Mouse (Mus musculus) kidney, adult 2 months (tissue): ENCODE results near the gene Ptp4a2. TPM values are rescaled to one million over a fixed set of nuclear protein-coding genes. Genes with fewer than 3 reads are reported as not detected.
A peak's percentile ranks its signal among the peaks of the same experiment; 100 is the strongest.

Experiments used
- DNase-seq: peaks from one replicate; pipeline ENCODE4 v3.0.0; 2021
- H3K27ac ChIP-seq: fragments of 200-500 bp; 2 replicates; pipeline ENCODE4 v1.5.1; 2012; ENCODE audit warnings: low read depth, low read length, control low read depth, inconsistent platforms; ENCODE audit not compliant: insufficient read depth
- H3K27me3 ChIP-seq: fragments of 200-500 bp; replicated peaks from 2 replicates; pipeline ENCODE4 v1.6.1; 2012; ENCODE audit warnings: mild to moderate bottlenecking, moderate library complexity, low read length, inconsistent platforms; ENCODE audit not compliant: control insufficient read depth, insufficient read depth
- H3K36me3 ChIP-seq: fragments of 200-500 bp; 2 replicates; pipeline ENCODE4 v1.6.1; 2012; ENCODE audit warnings: mild to moderate bottlenecking, moderate library complexity, low read length, inconsistent platforms; ENCODE audit not compliant: control insufficient read depth, insufficient read depth
- H3K4me1 ChIP-seq: fragments of 200-500 bp; 2 replicates; pipeline ENCODE4 v1.6.1; 2011; ENCODE audit warnings: low read length; ENCODE audit not compliant: control insufficient read depth, insufficient read depth
- H3K4me3 ChIP-seq: fragments of 200-500 bp; 2 replicates; pipeline ENCODE4 v1.5.1; 2011; ENCODE audit warnings: mild to moderate bottlenecking, low read depth, low read length, control low read depth; ENCODE audit not compliant: insufficient read depth
- CTCF ChIP-seq: fragments of 200-500 bp; conservative IDR thresholded peaks from 2 replicates; pipeline ENCODE4 v1.5.1; 2011; ENCODE audit warnings: low read depth, mild to moderate bottlenecking, control low read depth, low read length, moderate library complexity, mixed read lengths; ENCODE audit not compliant: insufficient read depth, insufficient read length
- POLR2A ChIP-seq: fragments of 200-500 bp; IDR thresholded peaks from one replicate; pipeline ENCODE4 v1.6.1; 2011; ENCODE audit warnings: low read depth, low read length, control low read depth
- WGBS: fragments of 180-500 bp; shearing (Covaris S2); methylation state at CpG from one replicate; pipeline ENCODE4 v1.1.7; 2018; 5-methylcytosine and 5-hydroxymethylcytosine counted together
- polyA plus RNA-seq: library from polyadenylated mRNA; depleted of rRNA; stranded (reverse); fragments of >200 nt; gene quantifications from 2 replicates; pipeline ENCODE4 v1.2.3, GENCODE M21; 2012

Ptp4a2 gene
- polyA plus RNA-seq, 1 experiment: 41.5 TPM

- no peak overlapping the region for H3K4me3 ChIP-seq
- WGBS: 48% methylated on average over 6 of the region's 6 CpGs
- H3K4me1 ChIP-seq: peaks cover 6% of the 10 kb centered on the region; the same call in 1 of the 2 replicates
- DNase-seq: peak; percentile 67
- no peak overlapping the region for H3K27ac ChIP-seq
- no peaks in the 10 kb centered on the region for H3K27me3 ChIP-seq
- TF ChIP-seq POLR2A (no peak), CTCF (no peak)
- no peaks in the 10 kb centered on the region for H3K36me3 ChIP-seq
These were observed 59.5 kb downstream of the Ptp4a2 start for GRCm38 (mm10) chr4:129870483-129870882.

- H3K4me1 ChIP-seq: peaks cover 6% of the 10 kb centered on the region; the same call in 1 of the 2 replicates
- no peaks in the 10 kb centered on the region for H3K36me3 ChIP-seq
- no peak for DNase-seq
- TF ChIP-seq CTCF (no peak), POLR2A (no peak)
- no peaks in the 10 kb centered on the region for H3K27me3 ChIP-seq
- H3K4me3 ChIP-seq: no peak overlapping the region
- 92% methylated on average over 9 of the region's 9 CpGs for WGBS
- no peak overlapping the region for H3K27ac ChIP-seq
These were observed 61.4 kb downstream of the Ptp4a2 start for GRCm38 (mm10) chr4:129872376-129872922.

DNA sequence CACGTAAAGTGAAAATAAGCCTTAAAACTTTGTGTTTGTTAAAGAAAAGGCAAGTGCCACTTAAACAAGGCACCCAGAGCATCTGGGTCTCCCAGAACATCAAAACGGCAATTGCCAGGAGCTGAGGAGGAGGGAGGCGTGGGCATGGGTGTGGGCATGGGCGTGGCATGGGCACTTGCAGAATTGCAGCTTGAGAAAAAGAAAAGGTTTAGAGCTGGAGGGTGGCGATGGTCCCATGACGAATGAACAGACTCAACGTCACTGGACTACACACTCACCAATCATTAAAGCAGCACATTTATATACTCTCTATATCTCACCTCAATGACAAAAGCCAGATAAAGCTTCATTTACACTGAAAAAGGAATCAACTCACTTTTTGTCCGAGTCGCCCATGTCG, 63.8 kb downstream of the Ptp4a2 start:
- Histone ChIP-seq H3K4me1 (peaks cover 10% of the 10 kb centered on the region; the same call in 1 of the 2 replicates), H3K27ac (no peak overlapping the region), H3K4me3 (no peak overlapping the region), H3K27me3 (no peaks in the 10 kb centered on the region), H3K36me3 (no peaks in the 10 kb centered on the region)
- no peak for TF ChIP-seq POLR2A
- TF ChIP-seq CTCF: no peak
- 86% methylated on average over 10 of the region's 10 CpGs for WGBS
- no peak for DNase-seq

DNA sequence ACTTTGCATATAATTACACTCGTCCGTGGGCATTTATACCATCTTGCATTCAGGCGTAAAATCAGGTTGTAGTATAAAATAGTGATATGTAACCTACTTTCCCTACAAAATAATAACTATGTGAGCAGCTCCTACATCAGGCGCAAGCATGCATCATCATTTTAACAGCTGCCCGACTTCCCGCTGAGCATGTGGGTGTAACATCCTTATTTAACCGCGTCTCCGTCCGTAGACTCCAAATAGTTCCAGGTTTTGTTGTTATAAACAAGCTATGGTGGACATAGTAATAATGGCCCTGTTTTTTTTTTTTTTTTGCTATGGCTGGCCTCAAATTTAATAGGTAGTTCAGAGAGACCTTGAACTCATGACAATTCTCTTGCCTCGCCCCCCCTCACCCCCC, 64.4 kb downstream of the Ptp4a2 start:
- DNase-seq: no peak
- Histone ChIP-seq H3K27ac (no peak overlapping the region), H3K4me1 (peaks cover 10% of the 10 kb centered on the region; the same call in 1 of the 2 replicates), H3K4me3 (no peak overlapping the region), H3K36me3 (no peaks in the 10 kb centered on the region), H3K27me3 (no peaks in the 10 kb centered on the region)
- WGBS: 71% methylated on average over 11 of the region's 11 CpGs
- TF ChIP-seq POLR2A: no peak
- no peak for TF ChIP-seq CTCF

DNA sequence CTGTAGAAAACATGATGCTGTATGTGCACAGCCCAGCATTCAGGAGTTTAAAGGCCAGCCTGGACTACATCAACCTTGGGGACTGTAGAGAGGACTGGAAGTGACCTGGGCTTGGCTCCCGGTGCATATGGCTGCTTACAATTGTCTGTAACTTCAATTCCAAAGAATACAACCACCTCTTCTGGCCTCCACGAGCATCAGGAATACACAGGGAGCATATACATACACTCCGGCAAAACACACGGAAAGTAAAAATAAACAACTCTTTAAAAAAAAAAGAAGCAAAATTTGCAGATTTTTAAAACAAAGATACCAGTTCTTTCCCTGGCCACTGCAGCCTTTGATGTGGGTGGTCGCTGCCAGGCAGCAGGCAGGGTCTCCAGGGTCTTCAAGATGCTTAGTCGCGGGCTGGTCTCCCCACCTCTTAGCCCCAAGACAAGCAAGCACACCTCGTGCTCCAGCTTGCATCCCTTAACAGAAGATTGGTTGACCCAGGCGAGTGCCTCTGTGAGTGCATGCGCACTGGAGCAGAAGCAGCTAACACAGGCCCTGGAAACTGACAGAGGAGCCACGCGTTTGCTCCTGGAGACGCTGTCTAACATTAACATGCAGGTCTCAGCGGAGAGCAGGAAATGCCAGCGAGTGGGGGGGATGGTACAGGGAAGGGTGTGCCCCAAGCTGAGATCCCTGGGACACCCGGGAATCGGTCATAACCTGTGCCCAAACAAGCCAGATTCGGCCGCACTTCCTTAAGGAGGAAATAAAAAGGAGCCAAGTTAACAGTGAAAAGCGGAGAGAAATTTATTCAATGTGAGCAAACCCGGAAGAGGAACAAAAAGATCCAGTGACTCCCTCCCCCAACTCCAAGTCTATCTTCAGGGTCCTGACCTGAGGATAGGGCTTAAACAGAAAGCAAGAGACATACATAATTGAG, 66.1 kb downstream of the Ptp4a2 start:
- Histone ChIP-seq H3K27me3 (no peaks in the 10 kb centered on the region), H3K27ac (peak overlapping the region; percentile 84), H3K36me3 (no peaks in the 10 kb centered on the region), H3K4me1 (peaks cover 4% of the 10 kb centered on the region; the same call in 1 of the 2 replicates), H3K4me3 (peak overlapping the region; percentile 14; the same call in 1 of the 2 replicates)
- WGBS: 13% methylated on average over 21 of the region's 21 CpGs
- peak; percentile 94 for DNase-seq
- TF ChIP-seq POLR2A (no peak), CTCF (no peak)

DNA sequence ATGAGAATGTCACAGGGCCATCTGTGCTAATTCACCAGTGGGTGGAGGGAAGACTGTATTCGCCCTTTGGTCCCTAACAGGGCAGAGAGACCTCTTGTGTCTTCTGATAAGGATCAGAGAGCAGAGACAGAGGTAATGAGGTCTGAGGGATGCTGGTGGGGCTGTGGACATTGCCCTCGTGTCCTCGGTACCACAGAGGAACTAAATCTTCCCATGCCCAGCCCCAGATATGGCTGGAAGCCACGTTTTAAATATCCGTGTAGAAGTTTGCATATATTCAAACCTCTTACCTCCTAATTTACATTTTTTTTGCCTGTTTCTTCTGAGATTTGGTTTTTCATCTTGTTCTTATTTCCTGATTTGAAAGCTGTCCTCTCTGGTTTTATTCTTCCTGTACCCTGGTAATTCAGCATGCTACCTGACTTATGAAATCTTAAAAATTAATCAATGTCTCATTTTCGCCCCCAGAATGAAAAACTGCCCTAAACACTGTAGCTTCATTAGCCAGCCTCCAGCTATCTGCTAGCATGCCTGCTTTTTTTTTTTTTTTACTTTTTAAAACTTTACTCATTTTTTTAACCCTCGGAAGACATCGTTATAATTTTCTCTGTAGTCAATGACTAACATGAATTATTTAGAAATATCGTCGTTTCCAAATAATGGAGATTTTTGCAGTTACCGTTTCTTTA, 67.1 kb downstream of the Ptp4a2 start:
- peak; percentile 68 for DNase-seq
- WGBS: 63% methylated on average over 11 of the region's 11 CpGs
- no peaks in the 10 kb centered on the region for H3K27me3 ChIP-seq
- H3K4me3 ChIP-seq: no peak overlapping the region
- H3K36me3 ChIP-seq: no peaks in the 10 kb centered on the region
- peaks cover 7% of the 10 kb centered on the region for H3K4me1 ChIP-seq
- peak overlapping the region; percentile 84 for H3K27ac ChIP-seq
- TF ChIP-seq POLR2A: no peak
- TF ChIP-seq CTCF: no peak
